Mouse (Mus musculus) activated CD4-positive, CD25-positive, alpha-beta regulatory T cell, adult 4 months (primary cell): ENCODE measurements around the gene Olfr1462. TPM values are rescaled to one million over a fixed set of nuclear protein-coding genes. Genes with fewer than 3 reads are reported as not detected.

Experiments used
- ATAC-seq: one replicate; pipeline ENCODE4 v1.8.0; 2017
- polyA plus RNA-seq, 2 experiments: library from polyadenylated mRNA; unstranded; fragments of 100-300 nt; shearing (Covaris generic); gene quantifications; one replicate each; pipeline ENCODE4 v1.2.1; 2017

Olfr1462 gene
- polyA plus RNA-seq = under 1 TPM in 1 of 2 experiments, not detected in 1; 0.09 TPM

GRCm38 (mm10) chr19:13185434-13185833 is at the start of gene Olfr1462:
Gene Olfr1462, plus strand, starts transcription at chr19:13185734.
- ATAC-seq = no peak

- ATAC-seq = no peak
These were observed 36.1 kb upstream of the Olfr1462 start, which contains the start of gene Olfr1459 for GRCm38 (mm10) chr19:13149449-13149848. Gene Olfr1459, minus strand, starts transcription at chr19:13149549.

DNA sequence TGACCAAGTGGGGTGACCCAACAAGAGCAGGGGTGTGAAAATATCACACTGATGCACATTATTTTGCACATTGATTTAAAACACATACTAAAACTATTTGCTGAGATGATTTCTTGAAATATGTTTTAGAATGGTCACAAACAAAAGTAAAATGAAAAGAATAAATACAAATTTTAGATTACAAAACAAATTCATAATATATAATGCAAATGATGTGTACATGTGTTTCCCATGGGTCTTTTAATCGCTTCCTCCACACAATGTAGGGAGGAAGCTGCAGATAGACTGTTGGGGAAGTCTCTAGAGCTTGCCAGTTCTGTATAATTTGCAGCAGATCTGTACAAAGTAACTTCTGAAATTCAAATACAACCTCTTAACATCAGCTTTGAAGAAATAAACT is 22.8 kb upstream of the Olfr1462 start, which contains the start of gene Olfr1461:
Gene Olfr1461, plus strand, starts transcription at position 301 of the 400 bp plus-strand sequence.
- no peak for ATAC-seq

DNA sequence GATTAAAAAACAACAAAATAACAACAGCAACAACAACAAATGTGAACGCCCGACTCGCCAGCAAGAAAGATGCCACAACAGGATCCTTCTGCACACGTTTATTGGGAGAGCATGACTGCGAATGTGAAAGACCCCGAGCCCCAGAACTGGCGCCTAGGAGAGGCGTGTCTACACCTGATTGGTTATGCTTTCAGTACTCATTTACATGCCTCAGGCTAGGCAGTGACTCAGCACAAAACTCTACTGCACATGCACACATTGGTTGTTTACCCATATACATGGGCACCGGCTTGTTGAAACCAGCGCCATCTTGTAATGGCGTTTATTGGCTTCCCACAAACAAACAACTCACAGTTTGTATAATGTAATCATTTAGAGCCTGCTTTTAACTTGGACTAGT is 36.1 kb downstream of the Olfr1462 start:
- ATAC-seq = no peak

DNA sequence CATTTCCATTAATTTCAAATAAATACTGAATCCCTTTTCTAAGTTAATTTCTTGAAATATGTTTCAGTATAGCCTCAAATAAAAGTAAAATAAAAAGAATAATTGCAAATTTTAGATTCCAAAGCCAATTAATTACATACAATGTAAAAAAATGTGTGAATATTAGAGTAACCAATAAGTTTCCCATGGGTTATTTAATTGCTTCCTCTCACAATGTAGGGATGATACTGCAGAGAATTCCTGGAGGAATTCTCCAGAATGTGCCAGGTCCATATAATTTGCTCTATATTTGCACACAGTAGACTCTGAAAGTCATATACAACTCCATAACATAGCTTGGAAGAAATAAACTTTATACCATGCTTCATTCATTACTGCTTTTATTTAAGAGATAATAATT is 45.5 kb downstream of the Olfr1462 start, which contains the start of gene Olfr1463:
Gene Olfr1463, plus strand, starts transcription at position 301 of the 400 bp plus-strand sequence.
- no peak for ATAC-seq

Other genes with a start within 250 kb of the Olfr1462 start
- gene Olfr1450, start 235.5 kb upstream of the Olfr1462 start, polyA plus RNA-seq = not detected
- gene Olfr1451, start 190.7 kb upstream of the Olfr1462 start, polyA plus RNA-seq = not detected
- gene Olfr1453, start 157.4 kb upstream of the Olfr1462 start, polyA plus RNA-seq = not detected
- not detected for gene Olfr1454, start 125.1 kb upstream of the Olfr1462 start, polyA plus RNA-seq
- not detected for gene Olfr1457, start 87.8 kb upstream of the Olfr1462 start, polyA plus RNA-seq
- not detected for gene Olfr1458, start 79.0 kb upstream of the Olfr1462 start, polyA plus RNA-seq
- gene Olfr1459, start 36.2 kb upstream of the Olfr1462 start, polyA plus RNA-seq = under 1 TPM in 1 of 2 experiments, not detected in 1; 0.11 TPM
- not detected for gene Olfr1461, start 22.7 kb upstream of the Olfr1462 start, polyA plus RNA-seq
- not detected for gene Olfr1463, start 45.6 kb downstream of the Olfr1462 start, polyA plus RNA-seq
- not detected for gene Olfr1465, start 129.8 kb downstream of the Olfr1462 start, polyA plus RNA-seq
- not detected for gene Olfr1466, start 153.1 kb downstream of the Olfr1462 start, polyA plus RNA-seq
- gene Olfr1467, start 176.5 kb downstream of the Olfr1462 start, polyA plus RNA-seq = not detected
- under 1 TPM in 1 of 2 experiments, not detected in 1; 0.61 TPM for gene Olfr1469, start 222.1 kb downstream of the Olfr1462 start, polyA plus RNA-seq